Mouse (Mus musculus): ENCODE data around the gene Rabepk. TPM values are rescaled to one million over a fixed set of nuclear protein-coding genes. Genes with fewer than 3 reads are reported as not detected.

Gene Rabepk
- polyA plus RNA-seq, 1 experiment from 2014 or later, result 41.4 TPM

DNA sequence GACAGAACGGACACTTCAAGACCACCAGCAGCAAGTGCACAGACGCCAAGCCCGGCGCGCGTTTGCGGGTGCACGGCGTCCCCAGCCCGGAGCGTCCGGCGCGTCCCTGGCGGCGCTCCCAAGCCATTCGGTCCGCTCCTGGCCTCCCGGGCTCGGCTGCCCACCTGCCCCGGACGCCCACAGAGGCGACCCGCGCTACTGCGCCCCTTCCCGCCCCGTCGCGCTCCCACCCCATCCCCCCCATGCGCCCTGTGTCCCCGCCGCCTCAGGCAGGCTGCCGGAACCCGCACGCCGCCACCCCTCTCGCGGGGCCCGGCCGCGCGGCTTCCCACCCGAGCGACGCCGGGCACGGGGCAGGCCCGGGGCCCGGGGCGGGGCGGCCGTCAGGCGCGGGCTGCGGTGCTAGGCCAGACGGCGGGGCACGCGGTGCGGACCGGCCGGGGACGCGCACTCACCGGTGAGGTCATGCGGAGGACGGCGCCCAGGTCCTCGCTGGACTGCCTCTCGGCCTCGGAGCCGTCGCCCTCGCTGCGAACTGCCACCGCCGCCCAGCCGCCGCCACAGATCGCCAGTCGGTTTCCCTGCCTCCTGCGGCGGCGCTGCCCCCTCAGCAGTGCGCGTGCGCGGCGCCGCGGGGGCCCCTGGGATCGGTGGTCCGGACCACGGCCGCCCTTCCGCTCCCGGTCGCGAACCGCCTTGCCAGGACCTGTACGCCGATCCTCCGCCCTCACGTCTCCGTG is 45.7 kb downstream of the Rabepk start:
- Histone ChIP-seq H3K4me2 (replicated peaks) (peak overlapping the region; percentile 73), H3K9ac (peak overlapping the region; percentile 96), H3K9me3 (no peaks in the 10 kb centered on the region), H3K4me3 (peak overlapping the region; percentile 92), H3K27me3 (peaks cover 2% of the 10 kb centered on the region; the same call in 1 of the 2 replicates), H3K4me1 (peaks cover 13% of the 10 kb centered on the region), H3K36me3 (no peaks in the 10 kb centered on the region), H3K27ac (peak overlapping the region; percentile 90; the same call in 1 of the 2 replicates)
- ATAC-seq (ENCODE audit: low FRiP score, low read depth), result peak; percentile 93
- WGBS, result under 1% methylated on average over 86 of the region's 106 CpGs

GRCm38 (mm10) chr2:34750245-34750644 is 49.5 kb downstream of the Rabepk start:
- Histone ChIP-seq H3K4me1 (peaks cover 13% of the 10 kb centered on the region), H3K27me3 (no peaks in the 10 kb centered on the region), H3K27ac (no peak overlapping the region), H3K4me3 (no peak overlapping the region), H3K9me3 (no peaks in the 10 kb centered on the region), H3K9ac (no peak overlapping the region), H3K4me2 (replicated peaks) (no peak overlapping the region), H3K36me3 (no peaks in the 10 kb centered on the region)
- WGBS, result 87% methylated on average over 2 of the region's 2 CpGs
- no peak for ATAC-seq (ENCODE audit: low FRiP score, low read depth)

DNA sequence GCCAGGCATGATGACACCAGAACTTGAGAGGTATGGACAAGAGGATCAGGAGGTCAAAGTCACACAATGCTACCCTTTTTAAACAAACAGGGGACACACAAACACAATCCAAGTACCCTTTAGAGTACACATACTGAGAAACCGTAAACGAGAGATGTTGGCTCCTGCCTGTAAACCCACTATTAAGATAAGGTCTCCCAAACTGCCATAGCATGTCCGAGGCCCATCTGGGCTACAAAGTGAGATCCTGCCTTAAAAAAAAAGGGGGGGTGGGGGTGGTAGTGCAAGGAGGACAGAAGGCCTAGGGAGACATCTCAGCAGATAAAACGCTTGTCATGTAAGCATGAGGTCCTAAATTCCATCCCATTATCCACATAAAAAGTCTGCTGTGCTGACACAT is 51.2 kb downstream of the Rabepk start:
- H3K27me3 ChIP-seq, result no peaks in the 10 kb centered on the region
- no peak overlapping the region for H3K9ac ChIP-seq
- no peak for ATAC-seq (ENCODE audit: low FRiP score, low read depth)
- no peak overlapping the region for H3K4me2 ChIP-seq (replicated peaks)
- peaks cover 4% of the 10 kb centered on the region for H3K36me3 ChIP-seq
- H3K27ac ChIP-seq, result no peak overlapping the region
- 88% methylated on average over 4 of the region's 4 CpGs for WGBS
- H3K4me3 ChIP-seq, result no peak overlapping the region
- peaks cover 8% of the 10 kb centered on the region for H3K4me1 ChIP-seq
- no peaks in the 10 kb centered on the region for H3K9me3 ChIP-seq

GRCm38 (mm10) chr2:34745673-34746072 is 54.0 kb downstream of the Rabepk start:
- WGBS, result 88% methylated on average over 2 of the region's 2 CpGs
- Histone ChIP-seq H3K4me1 (no peaks in the 10 kb centered on the region), H3K4me2 (replicated peaks) (no peak overlapping the region), H3K9ac (no peak overlapping the region), H3K27ac (no peak overlapping the region), H3K4me3 (no peak overlapping the region), H3K9me3 (no peaks in the 10 kb centered on the region), H3K36me3 (peaks cover 4% of the 10 kb centered on the region), H3K27me3 (no peaks in the 10 kb centered on the region)
- ATAC-seq (ENCODE audit: low FRiP score, low read depth), result no peak

- Histone ChIP-seq H3K4me1 (no peaks in the 10 kb centered on the region), H3K4me3 (no peak overlapping the region), H3K27ac (no peak overlapping the region), H3K9me3 (no peaks in the 10 kb centered on the region), H3K4me2 (replicated peaks) (no peak overlapping the region), H3K9ac (no peak overlapping the region), H3K36me3 (peaks cover 4% of the 10 kb centered on the region), H3K27me3 (no peaks in the 10 kb centered on the region)
- WGBS, result 79% methylated on average over 8 of the region's 8 CpGs
- ATAC-seq (ENCODE audit: low FRiP score, low read depth), result no peak
These were observed 55.2 kb downstream of the Rabepk start for GRCm38 (mm10) chr2:34744476-34744875.

DNA sequence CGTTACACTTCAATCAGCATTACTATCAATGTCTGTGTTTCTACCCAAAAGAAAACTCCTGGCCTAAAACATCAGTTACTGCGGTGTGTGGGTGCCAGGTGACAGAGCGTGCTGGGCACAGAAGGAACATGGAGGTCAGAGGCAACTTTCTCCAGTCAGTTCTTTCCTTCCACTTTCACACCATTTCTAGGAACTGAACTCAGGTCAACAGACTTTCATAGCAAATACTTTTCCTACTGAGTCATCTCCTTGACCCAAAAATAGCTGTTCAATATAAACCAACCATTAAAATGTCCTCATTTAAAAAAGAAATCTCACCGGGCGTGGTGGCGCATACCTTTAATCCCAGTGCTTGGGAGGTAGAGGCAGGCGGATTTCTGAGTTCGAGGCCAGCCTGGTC is 57.0 kb downstream of the Rabepk start:
- WGBS, result 91% methylated on average over 8 of the region's 8 CpGs
- peaks cover 4% of the 10 kb centered on the region for H3K36me3 ChIP-seq
- no peaks in the 10 kb centered on the region for H3K27me3 ChIP-seq
- H3K4me2 ChIP-seq (replicated peaks), result no peak overlapping the region
- no peaks in the 10 kb centered on the region for H3K4me1 ChIP-seq
- H3K9me3 ChIP-seq, result no peaks in the 10 kb centered on the region
- no peak overlapping the region for H3K27ac ChIP-seq
- H3K4me3 ChIP-seq, result no peak overlapping the region
- no peak for ATAC-seq (ENCODE audit: low FRiP score, low read depth)
- H3K9ac ChIP-seq, result no peak overlapping the region

- Histone ChIP-seq H3K27ac (no peak overlapping the region), H3K36me3 (peaks cover 4% of the 10 kb centered on the region), H3K9me3 (no peaks in the 10 kb centered on the region), H3K9ac (no peak overlapping the region), H3K4me3 (no peak overlapping the region), H3K27me3 (no peaks in the 10 kb centered on the region), H3K4me2 (replicated peaks) (no peak overlapping the region), H3K4me1 (no peaks in the 10 kb centered on the region)
- 95% methylated on average over 12 of the region's 12 CpGs for WGBS
- no peak for ATAC-seq (ENCODE audit: low FRiP score, low read depth)
These were observed 58.1 kb downstream of the Rabepk start for GRCm38 (mm10) chr2:34741390-34742159.

GRCm38 (mm10) chr2:34739684-34740391 is 59.9 kb downstream of the Rabepk start:
- Histone ChIP-seq H3K4me3 (no peak overlapping the region), H3K27me3 (no peaks in the 10 kb centered on the region), H3K9ac (no peak overlapping the region), H3K36me3 (peaks cover 4% of the 10 kb centered on the region), H3K4me2 (replicated peaks) (no peak overlapping the region), H3K4me1 (no peaks in the 10 kb centered on the region), H3K9me3 (no peaks in the 10 kb centered on the region), H3K27ac (no peak overlapping the region)
- WGBS, result 71% methylated on average over 1 of the region's 1 CpGs
- no peak for ATAC-seq (ENCODE audit: low FRiP score, low read depth)

- Histone ChIP-seq H3K9ac (no peak overlapping the region), H3K27me3 (no peaks in the 10 kb centered on the region), H3K9me3 (no peaks in the 10 kb centered on the region), H3K36me3 (peaks cover 5% of the 10 kb centered on the region; the same call in 1 of the 2 replicates), H3K4me3 (no peak overlapping the region), H3K4me1 (no peaks in the 10 kb centered on the region), H3K4me2 (replicated peaks) (no peak overlapping the region), H3K27ac (no peak overlapping the region)
- no peak for ATAC-seq (ENCODE audit: low FRiP score, low read depth)
- WGBS, result 71% methylated on average over 1 of the region's 1 CpGs
These were observed 61.8 kb downstream of the Rabepk start for GRCm38 (mm10) chr2:34737911-34738310.

- H3K36me3 ChIP-seq, result peaks cover 5% of the 10 kb centered on the region; the same call in 1 of the 2 replicates
- H3K27me3 ChIP-seq, result no peaks in the 10 kb centered on the region
- no peak overlapping the region for H3K4me3 ChIP-seq
- 76% methylated on average over 1 of the region's 1 CpGs for WGBS
- no peaks in the 10 kb centered on the region for H3K4me1 ChIP-seq
- no peaks in the 10 kb centered on the region for H3K9me3 ChIP-seq
- ATAC-seq (ENCODE audit: low FRiP score, low read depth), result no peak
- no peak overlapping the region for H3K4me2 ChIP-seq (replicated peaks)
- H3K27ac ChIP-seq, result no peak overlapping the region
- no peak overlapping the region for H3K9ac ChIP-seq
These were observed 63.1 kb downstream of the Rabepk start for GRCm38 (mm10) chr2:34736626-34737025.
